ENCODE assay signal across 11 mouse cellular contexts in genomic region chr17:48407154-48407553, GRCm38 (mm10). TPM values are rescaled to one million over a fixed set of nuclear protein-coding genes. Genes with fewer than 3 reads are reported as not detected.
A peak's percentile ranks its signal among the peaks of the same experiment; 100 is the strongest.
DNase-seq lines count a peak whose midpoint lies in the region; ATAC-seq lines count a peak whose summit lies in the region.
"Had no signal": no experiment of that assay in that cellular context is flagged by ENCODE, and none has a peak within 500 bp of the region (broad histone marks: within the 10 kb centered on the region; RNA-seq: fewer than 3 reads in every experiment).

No protein-coding gene starts in this region.

- no peak overlapping the region for H3K27ac ChIP-seq in midbrain, embryonic 11.5 days (ENCODE audit: low read depth, low read length)
- no peak overlapping the region for H3K27ac ChIP-seq in midbrain, embryonic 16.5 days (ENCODE audit: low read length)
- H3K27ac ChIP-seq in forebrain, embryonic 14.5 days (ENCODE audit: low read depth, low read length): 0 out of 2 replicates have a peak overlapping the region, but pooled peaks have one; percentile 11
- H3K27ac ChIP-seq in midbrain, embryonic 15.5 days: no peak overlapping the region

- peak overlapping the region; percentile 99 for H3K9ac ChIP-seq in midbrain, embryonic 11.5 days (ENCODE audit: low read length)
- H3K9ac ChIP-seq in midbrain, embryonic 16.5 days (ENCODE audit: low read depth, low read length): no peak overlapping the region
- H3K9ac ChIP-seq in forebrain, embryonic 14.5 days (ENCODE audit: low read length): peak overlapping the region; percentile 99; the same call in 1 of the 2 replicates
- no peak overlapping the region for H3K9ac ChIP-seq in midbrain, embryonic 15.5 days

- H3K36me3 ChIP-seq in midbrain, embryonic 11.5 days (ENCODE audit: control insufficient read depth, insufficient read depth, low read length): no peaks in the 10 kb centered on the region
- no peaks in the 10 kb centered on the region for H3K36me3 ChIP-seq in midbrain, embryonic 16.5 days (ENCODE audit: control insufficient read depth, insufficient read depth, low read length)
- 0 out of 2 replicates have a peak, but pooled peaks cover 4% of the 10 kb centered on the region for H3K36me3 ChIP-seq in forebrain, embryonic 14.5 days (ENCODE audit: control insufficient read depth, insufficient read depth, low read length)
- no peaks in the 10 kb centered on the region for H3K36me3 ChIP-seq in midbrain, embryonic 15.5 days (replicated peaks)

- ATAC-seq in midbrain, embryonic 11.5 days (ENCODE audit: low FRiP score): no peak
- ATAC-seq in midbrain, embryonic 16.5 days: no peak
- ATAC-seq in forebrain, embryonic 14.5 days: no peak
- ATAC-seq in midbrain, embryonic 15.5 days (replicated peaks): no peak

- no peaks in the 10 kb centered on the region for H3K9me3 ChIP-seq in midbrain, embryonic 11.5 days (ENCODE audit: control insufficient read depth, low read length)
- no peaks in the 10 kb centered on the region for H3K9me3 ChIP-seq in midbrain, embryonic 16.5 days (replicated peaks; ENCODE audit: control insufficient read depth, low read length, poor library complexity, severe bottlenecking)
- no peaks in the 10 kb centered on the region for H3K9me3 ChIP-seq in forebrain, embryonic 14.5 days (replicated peaks; ENCODE audit: control insufficient read depth, low read length)
- no peaks in the 10 kb centered on the region for H3K9me3 ChIP-seq in midbrain, embryonic 15.5 days

- DNase-seq in heart, adult 11 months: peak; percentile 70
- DNase-seq in heart, postnatal 4 days: no peak
- no peak for DNase-seq in midbrain, embryonic 11.5 days (ENCODE audit: low spot score, missing footprints)
- DNase-seq in forebrain, embryonic 14.5 days (ENCODE audit: low spot score): peak; percentile 10
- DNase-seq in thymus, postnatal 36 days: no peak
- DNase-seq in urinary bladder, postnatal 4 days (ENCODE audit: low spot score in 2 of 2): no peak
- DNase-seq: lung, postnatal 10 days; retina, postnatal 1 day had no signal

- peaks cover 21% of the 10 kb centered on the region for H3K4me1 ChIP-seq in midbrain, embryonic 11.5 days (ENCODE audit: control insufficient read depth, insufficient read depth, low read length)
- peaks cover 20% of the 10 kb centered on the region for H3K4me1 ChIP-seq in midbrain, embryonic 16.5 days (ENCODE audit: control insufficient read depth, insufficient read depth, low read length)
- H3K4me1 ChIP-seq in forebrain, embryonic 14.5 days (ENCODE audit: control insufficient read depth, insufficient read depth, low read length): peaks cover 20% of the 10 kb centered on the region
- H3K4me1 ChIP-seq in midbrain, embryonic 15.5 days: peaks cover 32% of the 10 kb centered on the region

- H3K27me3 ChIP-seq in midbrain, embryonic 11.5 days (ENCODE audit: control insufficient read depth, insufficient read depth, low read length): no peaks in the 10 kb centered on the region
- H3K27me3 ChIP-seq in midbrain, embryonic 16.5 days (ENCODE audit: control insufficient read depth, insufficient read depth, low read depth, low read length): no peaks in the 10 kb centered on the region
- H3K27me3 ChIP-seq in forebrain, embryonic 14.5 days (replicated peaks; ENCODE audit: control insufficient read depth, insufficient read depth, low read length): no peaks in the 10 kb centered on the region
- H3K27me3 ChIP-seq in midbrain, embryonic 15.5 days (replicated peaks): no peaks in the 10 kb centered on the region

- 93% methylated on average over 4 of the region's 4 CpGs for whole genome bisulfite sequencing in midbrain, embryonic 11.5 days
- WGBS in midbrain, embryonic 16.5 days: 91% methylated on average over 4 of the region's 4 CpGs
- 79% methylated on average over 4 of the region's 4 CpGs for WGBS in forebrain, embryonic 14.5 days
- WGBS in midbrain, embryonic 15.5 days: 88% methylated on average over 4 of the region's 4 CpGs

- H3K4me2 ChIP-seq in midbrain, embryonic 11.5 days: peak overlapping the region; percentile 66
- H3K4me2 ChIP-seq in midbrain, embryonic 16.5 days (ENCODE audit: low read length): no peak overlapping the region
- H3K4me2 ChIP-seq in forebrain, embryonic 14.5 days (ENCODE audit: low read length): peak overlapping the region; percentile 89
- 0 out of 2 replicates have a peak overlapping the region, but pooled peaks have one; percentile 65 for H3K4me2 ChIP-seq in midbrain, embryonic 15.5 days

- H3K4me3 ChIP-seq in midbrain, embryonic 11.5 days (ENCODE audit: low read depth, low read length): no peak overlapping the region
- H3K4me3 ChIP-seq in midbrain, embryonic 16.5 days (ENCODE audit: low read depth, low read length): no peak overlapping the region
- peak overlapping the region; percentile 87; the same call in 1 of the 2 replicates for H3K4me3 ChIP-seq in forebrain, embryonic 14.5 days (ENCODE audit: low read depth, low read length)
- no peak overlapping the region for H3K4me3 ChIP-seq in midbrain, embryonic 15.5 days

RNA-seq across cellular contexts. Expression of gene Nfya, which starts 2.6 kb away (rescaled TPM):
- total RNA-seq in heart, postnatal 4 days (2021): 10 to 100 TPM; 29.0 to 33.2 TPM
- 18.4 and 19.4 TPM in 2 replicates for polyA plus RNA-seq in midbrain, embryonic 11.5 days (2014; fragmentation: Nextera tagmentation; extraction: Ambion mirVana)
- 10.7 and 11.1 TPM in 2 replicates for polyA plus RNA-seq in midbrain, embryonic 16.5 days (2015; fragmentation: Nextera tagmentation; extraction: Ambion mirVana)
- 20.7 and 23.2 TPM in 2 replicates for polyA plus RNA-seq in forebrain, embryonic 14.5 days (2014; fragmentation: Nextera tagmentation; extraction: Ambion mirVana)
- polyA plus RNA-seq in midbrain, embryonic 15.5 days (2015; fragmentation: Nextera tagmentation; extraction: Ambion mirVana): 12.2 and 12.3 TPM in 2 replicates

RNA-seq across cellular contexts. Expression of gene Oard1, which starts 2.7 kb away (rescaled TPM):
- 10 to 100 TPM; 14.5 to 14.6 TPM for total RNA-seq in heart, postnatal 4 days (2021)
- 95.9 and 101 TPM in 2 replicates for polyA plus RNA-seq in midbrain, embryonic 11.5 days (2014; fragmentation: Nextera tagmentation; extraction: Ambion mirVana)
- 32.7 and 36.4 TPM in 2 replicates for polyA plus RNA-seq in midbrain, embryonic 16.5 days (2015; fragmentation: Nextera tagmentation; extraction: Ambion mirVana)
- polyA plus RNA-seq in forebrain, embryonic 14.5 days (2014; fragmentation: Nextera tagmentation; extraction: Ambion mirVana): 59.2 and 73.6 TPM in 2 replicates
- polyA plus RNA-seq in midbrain, embryonic 15.5 days (2015; fragmentation: Nextera tagmentation; extraction: Ambion mirVana): 38.3 and 41.3 TPM in 2 replicates

RNA-seq across cellular contexts. Expression of gene Apobec2, which starts 25.6 kb away (rescaled TPM):
- 100 to 1,000 TPM; 207 to 216 TPM for total RNA-seq in heart, postnatal 4 days (2021)
- 1.0 and 1.3 TPM in 2 replicates for polyA plus RNA-seq in midbrain, embryonic 11.5 days (2014; fragmentation: Nextera tagmentation; extraction: Ambion mirVana)
- polyA plus RNA-seq in midbrain, embryonic 16.5 days (2015; fragmentation: Nextera tagmentation; extraction: Ambion mirVana): 0.43 and 0.58 TPM in 2 replicates
- 0.24 and 0.46 TPM in 2 replicates for polyA plus RNA-seq in forebrain, embryonic 14.5 days (2014; fragmentation: Nextera tagmentation; extraction: Ambion mirVana)
- polyA plus RNA-seq in midbrain, embryonic 15.5 days (2015; fragmentation: Nextera tagmentation; extraction: Ambion mirVana): 0.31 and 0.55 TPM in 2 replicates
- total RNA-seq: hematopoietic stem cell, adult 5-6 weeks had no signal

RNA-seq across cellular contexts. Expression of gene Tspo2, which starts 44.2 kb away (rescaled TPM):
- under 1 TPM; 0.36 to 0.47 TPM for total RNA-seq in heart, postnatal 4 days (2021)
- polyA plus RNA-seq in midbrain, embryonic 11.5 days (2014; fragmentation: Nextera tagmentation; extraction: Ambion mirVana): 0.36 and 0.61 TPM in 2 replicates
- 1.8 and 1.9 TPM in 2 replicates for polyA plus RNA-seq in midbrain, embryonic 16.5 days (2015; fragmentation: Nextera tagmentation; extraction: Ambion mirVana)
- polyA plus RNA-seq in forebrain, embryonic 14.5 days (2014; fragmentation: Nextera tagmentation; extraction: Ambion mirVana): 1.6 and 2.6 TPM in 2 replicates
- 1.7 and 2.6 TPM in 2 replicates for polyA plus RNA-seq in midbrain, embryonic 15.5 days (2015; fragmentation: Nextera tagmentation; extraction: Ambion mirVana)

RNA-seq across cellular contexts. Expression of gene Treml1, which starts 47.4 kb away (rescaled TPM):
- total RNA-seq in heart, postnatal 4 days (2021): under 1 TPM; 0.20 to 0.31 TPM
- polyA plus RNA-seq in midbrain, embryonic 11.5 days (2014; fragmentation: Nextera tagmentation; extraction: Ambion mirVana): 2.0 and 2.9 TPM in 2 replicates
- 0.22 and 0.39 TPM in 2 replicates for polyA plus RNA-seq in midbrain, embryonic 16.5 days (2015; fragmentation: Nextera tagmentation; extraction: Ambion mirVana)
- 0.22 and 0.42 TPM in 2 replicates for polyA plus RNA-seq in forebrain, embryonic 14.5 days (2014; fragmentation: Nextera tagmentation; extraction: Ambion mirVana)
- 0.41 TPM in 2 replicates for polyA plus RNA-seq in midbrain, embryonic 15.5 days (2015; fragmentation: Nextera tagmentation; extraction: Ambion mirVana)

Comparison
In these comparisons a context has a peak if more than half of its experiments do, and no peak if none do; other contexts are left out.
1. DNase-seq: peak in heart, adult 11 months (single experiment) and forebrain, embryonic 14.5 days (single experiment); none in heart, postnatal 4 days (single experiment), midbrain, embryonic 11.5 days (single experiment), thymus, postnatal 36 days (0 of 2) and urinary bladder, postnatal 4 days (0 of 2).
2. H3K9ac ChIP-seq: peak in midbrain, embryonic 11.5 days (single experiment) and forebrain, embryonic 14.5 days (single experiment); none in midbrain, embryonic 16.5 days (single experiment) and midbrain, embryonic 15.5 days (single experiment).